Mouse (Mus musculus) neutrophil, adult 5-6 weeks (primary cell): Measurements from ENCODE around the gene Zscan5b. TPM values are rescaled to one million over a fixed set of nuclear protein-coding genes. Genes with fewer than 3 reads are reported as not detected.

ENCODE experiments used
- ATAC-seq: fragments of 151-379, 151-347 bp; 2 replicates; pipeline ENCODE4 v1.8.0; 2017; ENCODE audit warnings: mild to moderate bottlenecking, moderate TSS enrichment; ENCODE audit not compliant: insufficient number of reproducible peaks, poor library complexity, low FRiP score, severe bottlenecking; ENCODE audit errors: extremely low read depth
- total RNA-seq: library from RNA; stranded (forward); fragments of 200-1000 nt; gene quantifications from 2 replicates; pipeline ENCODE4 v1.2.3, GENCODE M21; 2017

The Zscan5b gene
- total RNA-seq, 1 experiment from 2014 or later, result not detected

DNA sequence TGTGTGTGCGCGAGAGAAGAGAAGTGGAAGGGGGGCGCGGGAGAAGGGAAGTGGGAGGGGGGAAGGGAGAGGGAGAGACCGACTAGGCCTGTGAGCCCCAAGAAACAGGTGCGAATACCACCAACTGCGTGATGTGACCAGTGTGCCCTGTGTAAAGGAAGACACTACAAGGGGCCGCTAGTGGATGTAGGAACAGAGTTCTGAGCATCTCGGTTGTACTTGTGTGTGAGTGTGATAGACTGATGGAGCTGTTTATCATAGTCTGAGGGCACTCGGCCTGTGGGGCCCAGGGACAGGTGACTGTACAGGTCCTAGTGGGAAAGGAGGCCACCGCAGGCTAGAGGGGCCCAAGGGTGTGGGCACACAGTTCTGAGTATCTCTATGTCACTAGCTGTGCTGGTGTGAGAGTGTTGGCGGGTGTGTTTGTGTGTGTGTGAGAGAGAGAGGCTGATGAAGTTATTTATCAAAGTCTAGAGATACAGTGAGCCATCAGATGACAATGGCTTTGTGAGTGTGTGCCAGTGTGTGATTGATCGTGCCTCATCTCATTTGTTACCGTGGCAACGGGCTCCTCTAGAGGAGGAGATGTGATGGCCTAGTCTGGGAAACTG lies 64.9 kb downstream of the Zscan5b start:
- ATAC-seq, result no peak

Other genes starting within 250 kb of the Zscan5b start
- not detected in 2 replicates for gene Vmn1r65, start 211.3 kb upstream of the Zscan5b start, total RNA-seq
- not detected in 2 replicates for gene Nlrp4c, start 177.1 kb upstream of the Zscan5b start, total RNA-seq
- gene Zfp787, start 66.3 kb upstream of the Zscan5b start, total RNA-seq, result 29.7 and 29.9 TPM in 2 replicates
- gene Zfp444, start 50.1 kb upstream of the Zscan5b start, total RNA-seq, result 22.6 and 32.4 TPM in 2 replicates
- not detected in 2 replicates for gene Galp, start 25.2 kb upstream of the Zscan5b start, total RNA-seq
- not detected in 2 replicates for gene Epp13, start 30.4 kb downstream of the Zscan5b start, total RNA-seq
- 5.5 and 5.8 TPM in 2 replicates for gene Zfp667, start 64.3 kb downstream of the Zscan5b start, total RNA-seq
- gene Zfp583, start 109.0 kb downstream of the Zscan5b start, total RNA-seq, result 0.86 and 1.7 TPM in 2 replicates
- 0.47 and 0.74 TPM in 2 replicates for gene Gm3854, start 121.5 kb downstream of the Zscan5b start, total RNA-seq
- 2.6 and 3.1 TPM in 2 replicates for gene Zfp78, start 141.0 kb downstream of the Zscan5b start, total RNA-seq
- 3.1 and 6.5 TPM in 2 replicates for gene Zfp28, start 161.0 kb downstream of the Zscan5b start, total RNA-seq
- not detected in 2 replicates for gene Smim17, start 176.4 kb downstream of the Zscan5b start, total RNA-seq
- not detected in 2 replicates for gene Gm20715, start 188.0 kb downstream of the Zscan5b start, total RNA-seq
- gene Olfr1344, start 216.4 kb downstream of the Zscan5b start, total RNA-seq, result not detected in 2 replicates
- not detected in 2 replicates for gene Olfr1336, start 233.9 kb downstream of the Zscan5b start, total RNA-seq
- not detected in 2 replicates for gene Olfr1346, start 244.8 kb downstream of the Zscan5b start, total RNA-seq